Mouse (Mus musculus): ENCODE results near the gene Tas1r3.

Gene Tas1r3

GRCm38 (mm10) chr4:155863001-155863400 lies at the start of gene Tas1r3:
Tas1r3 (minus strand) TSS chr4:155863362.
- no peak for DNase-seq

- peak in 1 of 2 experiments; percentile 2 for DNase-seq
Measured at GRCm38 (mm10) chr4:155908751-155909150, 45.6 kb upstream of the Tas1r3 start.

DNA sequence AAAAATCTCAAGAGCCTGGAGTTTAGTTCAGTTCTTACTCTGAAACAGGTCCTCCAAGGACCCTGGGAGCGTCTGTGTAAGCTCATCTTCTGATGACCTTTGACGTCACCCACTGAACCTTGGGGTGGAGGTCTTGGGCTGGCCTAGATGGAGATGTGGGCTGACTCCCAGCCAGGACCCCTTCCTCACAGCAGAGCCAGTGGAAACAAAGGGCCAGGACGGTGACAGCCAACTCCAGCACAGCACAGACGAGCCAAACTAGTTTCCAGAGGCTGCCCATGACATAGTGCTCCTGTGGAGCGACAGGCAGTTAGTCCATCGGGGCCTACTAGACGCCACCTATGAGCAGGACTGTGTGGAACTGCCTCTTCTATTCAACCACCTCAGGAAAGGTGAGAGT lies 45.1 kb upstream of the Tas1r3 start:
- DNase-seq = peak in 1 of 2 experiments; percentile 2

DNA sequence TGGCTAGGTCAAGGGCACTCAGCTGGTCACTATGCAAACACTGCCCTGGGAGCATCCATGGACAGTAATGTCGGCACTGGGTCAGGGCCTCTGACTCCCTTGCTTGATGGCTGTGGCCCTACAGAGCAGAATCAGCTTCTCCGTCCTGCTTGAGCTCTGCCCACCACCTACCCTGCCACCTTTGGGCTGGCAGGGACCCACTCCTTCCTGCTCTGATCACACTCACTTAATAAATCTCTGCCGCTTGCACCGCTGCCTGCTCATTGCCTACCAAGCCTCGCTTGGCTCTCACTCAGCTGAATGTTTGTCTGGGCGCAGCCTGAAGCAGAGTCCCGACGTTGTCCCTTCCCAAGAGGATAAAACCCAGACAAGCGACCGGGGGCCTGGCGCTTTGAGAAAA lies 43.8 kb upstream of the Tas1r3 start:
- no peak for DNase-seq

- DNase-seq = peak in 1 of 2 experiments; percentile 3
Measured at GRCm38 (mm10) chr4:155906125-155906524, 43.0 kb upstream of the Tas1r3 start.

- peak in 1 of 2 experiments; percentile 1 for DNase-seq
Measured at GRCm38 (mm10) chr4:155905634-155906033, 42.5 kb upstream of the Tas1r3 start.

GRCm38 (mm10) chr4:155904318-155905102 lies 41.3 kb upstream of the Tas1r3 start:
- peak in 1 of 2 experiments; percentile 23 for DNase-seq

GRCm38 (mm10) chr4:155903246-155903645 lies 40.1 kb upstream of the Tas1r3 start:
- DNase-seq = peak in 1 of 2 experiments; percentile 1

GRCm38 (mm10) chr4:155901205-155901604 lies 38.0 kb upstream of the Tas1r3 start:
- DNase-seq = peak in 1 of 2 experiments; percentile 28

DNA sequence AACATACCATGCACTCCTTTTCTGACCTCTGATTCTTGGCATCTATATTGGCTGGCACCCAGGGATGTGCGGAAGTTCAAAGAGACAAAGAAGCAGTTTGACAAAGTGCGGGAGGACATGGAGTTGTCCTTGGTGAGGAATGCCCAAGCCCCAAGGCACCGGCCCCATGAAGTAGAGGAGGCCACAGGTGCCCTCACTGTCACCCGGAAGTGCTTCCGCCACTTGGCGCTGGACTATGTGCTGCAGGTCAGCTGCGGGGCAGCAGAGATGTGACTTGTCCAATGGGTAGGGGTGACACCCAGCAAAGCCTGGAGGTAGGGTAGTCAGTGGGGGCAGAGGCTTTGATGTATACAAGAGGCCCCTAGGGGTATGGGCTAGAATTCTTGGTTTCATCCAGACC lies 36.2 kb upstream of the Tas1r3 start:
- no peak for DNase-seq

GRCm38 (mm10) chr4:155898318-155898717 lies 35.2 kb upstream of the Tas1r3 start:
- no peak for DNase-seq

DNA sequence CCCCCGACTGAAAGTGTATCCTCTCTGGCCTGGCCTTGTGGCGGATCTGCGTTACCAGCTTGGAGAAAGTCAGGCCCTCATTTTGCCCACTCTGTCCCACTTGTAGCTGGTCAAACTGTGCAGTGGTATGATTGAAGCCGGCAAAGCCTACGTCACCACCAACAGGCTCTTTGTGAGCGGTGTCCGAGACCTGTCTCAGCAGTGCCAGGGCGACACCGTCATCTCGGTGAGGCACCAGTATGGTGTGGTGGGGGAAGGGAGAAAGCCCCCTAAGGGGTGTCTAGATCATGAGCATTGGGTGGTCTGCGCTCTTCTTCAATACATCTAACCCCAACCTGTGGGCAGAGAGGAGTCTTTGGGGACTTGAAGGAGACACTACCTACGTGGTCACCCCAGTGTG lies 33.3 kb upstream of the Tas1r3 start:
- DNase-seq = no peak

DNA sequence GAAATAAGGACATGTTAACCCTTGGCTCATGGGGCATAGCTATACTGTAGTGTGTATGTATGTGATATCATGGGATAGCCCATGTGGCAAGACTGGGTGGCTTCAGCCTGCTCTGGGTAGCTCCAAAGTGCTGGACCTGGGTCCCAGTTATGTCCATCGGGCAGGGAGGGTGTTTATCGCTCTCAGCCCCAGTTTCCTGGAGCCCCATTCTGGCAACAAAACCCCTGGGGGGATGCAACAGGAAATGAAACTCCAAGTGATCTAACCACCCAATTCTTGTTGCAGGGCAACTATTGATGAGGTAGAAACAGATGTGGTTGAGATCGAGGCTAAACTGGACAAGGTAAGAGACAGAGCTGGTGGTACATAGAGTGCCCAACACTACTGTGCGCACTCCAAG lies 32.7 kb upstream of the Tas1r3 start:
- DNase-seq = no peak

DNA sequence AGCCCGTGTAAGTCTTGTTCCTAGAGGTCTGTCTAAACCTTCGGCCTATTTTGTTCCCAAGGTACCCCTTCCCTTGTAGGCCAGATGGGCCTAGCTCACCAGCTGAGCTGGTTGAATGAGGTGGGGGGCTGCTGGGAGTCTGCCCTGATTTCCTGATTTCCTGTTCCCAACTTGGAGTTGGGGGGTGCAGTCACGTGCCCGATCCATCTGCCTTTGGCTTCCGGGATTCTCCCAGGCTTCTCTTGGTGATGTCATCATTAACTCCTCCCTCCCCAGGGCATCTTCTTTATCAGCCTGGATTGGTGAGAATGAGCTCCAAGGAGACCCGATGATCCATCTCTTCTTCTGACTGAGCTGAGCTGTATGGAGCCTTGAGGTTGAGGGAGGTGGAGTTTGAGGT lies 32.1 kb upstream of the Tas1r3 start:
- peak; percentile 80 to 87 for DNase-seq

DNA sequence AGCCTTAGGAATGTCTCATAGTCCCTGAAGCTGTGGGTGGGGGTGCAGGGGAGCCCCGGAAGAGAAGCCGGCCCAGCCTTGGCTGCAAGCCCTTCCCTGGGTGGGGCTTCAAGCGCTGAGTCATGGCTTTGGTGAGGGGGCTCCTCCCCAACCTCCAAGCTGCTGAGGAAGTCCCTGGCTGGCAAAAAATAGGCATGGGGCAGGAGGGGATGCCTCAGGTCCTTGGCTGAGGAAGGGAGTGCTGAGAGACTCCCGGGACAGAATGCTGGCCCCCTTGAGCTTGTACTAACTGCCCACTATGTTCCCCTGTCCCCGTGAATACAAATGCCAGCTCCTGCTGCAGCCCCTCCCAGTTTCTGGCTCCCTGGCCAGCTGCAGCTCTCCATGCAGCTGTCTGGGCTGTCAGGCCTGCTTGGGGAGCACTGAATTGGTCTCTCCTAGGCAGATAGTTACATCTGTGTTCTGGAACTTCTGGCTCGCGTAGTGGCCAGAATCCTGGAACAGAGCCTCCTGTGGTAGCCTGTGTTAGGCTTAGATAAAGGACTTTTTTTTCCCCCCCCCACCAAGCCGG lies 31.2 kb upstream of the Tas1r3 start:
- DNase-seq = peak; percentile 39 to 49

DNA sequence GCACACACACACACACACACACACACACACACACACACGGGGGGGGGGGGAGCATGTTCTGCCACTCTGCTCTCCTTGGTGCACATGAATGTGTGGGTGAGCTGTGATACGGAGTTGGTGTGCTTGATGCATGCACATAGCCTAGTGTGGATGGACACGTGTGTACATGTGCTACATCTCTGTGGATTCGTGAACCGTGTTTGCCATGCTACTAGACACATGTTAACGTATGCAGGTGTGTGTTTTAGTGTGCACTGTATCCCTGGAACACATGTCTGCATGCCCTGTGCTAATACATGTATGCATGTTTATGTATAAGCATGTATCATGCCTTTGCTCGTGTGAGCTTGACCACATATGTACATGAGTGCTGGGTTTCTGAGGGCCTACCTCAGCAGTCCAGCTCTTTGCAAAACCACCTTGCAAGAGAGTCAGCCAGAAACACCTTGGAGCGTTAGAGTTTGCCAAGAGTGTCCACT lies 30.1 kb upstream of the Tas1r3 start:
- DNase-seq = no peak

DNA sequence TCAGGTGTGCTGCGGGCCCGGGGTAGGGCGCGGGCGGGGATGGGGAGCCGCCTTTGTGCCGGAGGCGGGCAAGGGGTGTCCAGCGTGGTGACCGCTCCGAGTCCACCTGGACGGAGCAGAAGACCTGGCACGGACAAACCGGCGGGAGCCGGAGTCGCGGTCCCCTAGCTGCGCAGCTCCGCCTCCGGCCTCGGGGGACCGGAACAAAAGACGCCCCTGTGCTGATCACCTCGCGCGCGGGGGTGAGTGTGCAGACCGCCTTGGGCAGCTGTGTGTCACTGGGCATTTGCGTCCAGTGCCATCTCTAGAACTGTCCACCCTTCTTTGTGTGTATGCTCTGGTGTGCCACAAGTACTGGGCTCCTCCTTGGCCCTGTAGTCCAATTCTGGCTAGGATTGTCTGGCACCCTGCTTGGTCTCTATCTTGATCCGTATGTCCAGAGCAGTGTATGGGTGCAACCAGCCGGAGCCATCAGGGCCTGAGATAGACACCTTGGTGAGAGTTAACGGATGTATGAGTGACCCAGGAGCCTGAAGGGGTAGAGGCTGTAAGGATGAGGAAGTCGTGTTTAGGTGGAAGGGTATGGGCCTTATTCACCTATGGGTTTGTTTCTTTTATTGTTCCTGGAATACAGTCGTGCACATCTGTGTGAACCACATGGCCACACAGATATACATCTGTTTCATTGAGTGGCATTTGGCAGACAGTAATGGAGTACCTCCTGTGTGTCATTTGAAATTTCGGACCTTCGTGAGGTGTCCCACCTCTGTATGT lies 29.5 kb upstream of the Tas1r3 start:
- peak in 1 of 2 experiments; percentile 42 for DNase-seq

DNA sequence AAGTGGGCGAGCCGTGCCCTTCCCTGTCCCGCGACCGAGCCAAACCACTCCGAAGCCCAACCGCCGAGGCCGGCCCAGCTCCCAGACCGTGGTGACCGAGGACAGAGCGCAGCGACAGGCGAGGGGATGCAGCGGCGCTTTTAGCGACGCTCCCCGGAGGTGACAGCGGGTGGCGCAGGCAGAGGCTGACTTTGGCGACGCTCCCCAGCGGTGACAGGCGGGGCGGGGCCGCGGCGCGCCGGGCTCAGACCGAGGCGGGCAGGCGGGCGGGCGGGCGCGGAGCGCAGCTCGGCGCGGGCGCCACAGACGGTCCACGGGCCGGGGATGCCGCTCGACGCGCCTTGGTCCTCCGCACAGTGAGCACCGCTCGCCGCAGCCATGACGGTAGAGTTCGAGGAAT lies 28.9 kb upstream of the Tas1r3 start:
- peak; percentile 84 to 91 for DNase-seq

DNA sequence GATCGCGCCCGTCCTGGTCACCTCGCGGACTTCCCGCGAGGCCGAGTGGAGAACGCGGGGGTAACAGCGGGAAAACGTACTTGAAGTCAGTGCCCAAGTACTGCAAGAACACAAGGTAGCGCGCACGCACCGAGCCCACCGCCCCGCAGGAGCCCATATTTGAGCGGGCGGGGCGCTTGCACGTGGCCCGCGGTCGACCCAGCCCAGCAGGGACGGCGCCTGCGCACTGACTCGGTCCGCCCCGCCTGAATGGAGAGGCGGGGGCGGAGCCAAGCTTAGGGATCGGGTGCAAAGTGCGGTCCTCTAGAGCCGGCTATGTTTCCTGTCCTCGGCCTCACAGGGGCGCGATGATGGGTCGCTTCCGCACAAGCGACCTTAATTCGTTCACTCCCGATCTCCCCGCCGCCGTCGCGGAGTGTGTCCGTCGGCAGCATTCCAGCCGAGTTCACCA lies 28.4 kb upstream of the Tas1r3 start, which contains the start of the genes Pusl1 and Acap3:
Pusl1 (minus strand) TSS at position 231 of the 451 bp plus-strand sequence.
Acap3 (plus strand) TSS at position 272 of the 451 bp plus-strand sequence.
- DNase-seq = peak; percentile 95 to 99

GRCm38 (mm10) chr4:155891011-155891471 lies 27.9 kb upstream of the Tas1r3 start:
- peak in 1 of 2 experiments; percentile 32 for DNase-seq

GRCm38 (mm10) chr4:155889316-155889715 lies 26.2 kb upstream of the Tas1r3 start:
- no peak for DNase-seq

GRCm38 (mm10) chr4:155888181-155888580 lies 25.0 kb upstream of the Tas1r3 start:
- DNase-seq = no peak

- no peak for DNase-seq
Measured at GRCm38 (mm10) chr4:155887674-155888073, 24.5 kb upstream of the Tas1r3 start.

Data from cerebellum, adult 18-20 months (tissue).